Mouse (Mus musculus): ENCODE measurements around the gene Clint1.
A peak's percentile ranks its signal among the peaks of the same experiment; 100 is the strongest.

Clint1 gene

GRCm38 (mm10) chr11:45851516-45852123, at the start of gene Clint1:
TSS of gene Clint1 (plus strand) at chr11:45852051.
- peak; percentile 60 to 83 for DNase-seq (ENCODE audit: low spot score in 2 of 2)

GRCm38 (mm10) chr11:45804068-45804467, 47.8 kb upstream of the Clint1 start:
- no peak for DNase-seq (ENCODE audit: low spot score in 2 of 2)

GRCm38 (mm10) chr11:45805312-45805772, 46.5 kb upstream of the Clint1 start:
- DNase-seq (ENCODE audit: low spot score in 2 of 2) = no peak

GRCm38 (mm10) chr11:45805810-45806209, 46.0 kb upstream of the Clint1 start:
- no peak for DNase-seq (ENCODE audit: low spot score in 2 of 2)

- no peak for DNase-seq (ENCODE audit: low spot score in 2 of 2)
Observed at GRCm38 (mm10) chr11:45806264-45806663, 45.6 kb upstream of the Clint1 start.

- DNase-seq (ENCODE audit: low spot score in 2 of 2) = no peak
Observed at GRCm38 (mm10) chr11:45806809-45807208, 45.0 kb upstream of the Clint1 start.

GRCm38 (mm10) chr11:45807820-45808219, 44.0 kb upstream of the Clint1 start:
- DNase-seq (ENCODE audit: low spot score in 2 of 2) = no peak

- DNase-seq (ENCODE audit: low spot score in 2 of 2) = no peak
Observed at GRCm38 (mm10) chr11:45809424-45809823, 42.4 kb upstream of the Clint1 start.

- DNase-seq (ENCODE audit: low spot score in 2 of 2) = no peak
Observed at GRCm38 (mm10) chr11:45810056-45810455, 41.8 kb upstream of the Clint1 start.

- DNase-seq (ENCODE audit: low spot score in 2 of 2) = no peak
Observed at GRCm38 (mm10) chr11:45810805-45811204, 41.0 kb upstream of the Clint1 start.

- peak in 1 of 2 experiments; percentile 14 for DNase-seq (ENCODE audit: low spot score in 2 of 2)
Observed at GRCm38 (mm10) chr11:45815603-45816002, 36.2 kb upstream of the Clint1 start.

- DNase-seq (ENCODE audit: low spot score in 2 of 2) = no peak
Observed at GRCm38 (mm10) chr11:45816712-45817111, 35.1 kb upstream of the Clint1 start.

GRCm38 (mm10) chr11:45817996-45818395, 33.9 kb upstream of the Clint1 start:
- DNase-seq (ENCODE audit: low spot score in 2 of 2) = no peak

GRCm38 (mm10) chr11:45820930-45821329, 30.9 kb upstream of the Clint1 start:
- DNase-seq (ENCODE audit: low spot score in 2 of 2) = no peak

- no peak for DNase-seq (ENCODE audit: low spot score in 2 of 2)
Observed at GRCm38 (mm10) chr11:45830112-45830511, 21.7 kb upstream of the Clint1 start.

- no peak for DNase-seq (ENCODE audit: low spot score in 2 of 2)
Observed at GRCm38 (mm10) chr11:45830743-45831310, 21.0 kb upstream of the Clint1 start.

- DNase-seq (ENCODE audit: low spot score in 2 of 2) = no peak
Observed at GRCm38 (mm10) chr11:45831476-45832143, 20.2 kb upstream of the Clint1 start.

- no peak for DNase-seq (ENCODE audit: low spot score in 2 of 2)
Observed at GRCm38 (mm10) chr11:45835625-45836255, 16.1 kb upstream of the Clint1 start.

- no peak for DNase-seq (ENCODE audit: low spot score in 2 of 2)
Observed at GRCm38 (mm10) chr11:45837257-45837817, 14.5 kb upstream of the Clint1 start.

GRCm38 (mm10) chr11:45838450-45838849, 13.4 kb upstream of the Clint1 start:
- no peak for DNase-seq (ENCODE audit: low spot score in 2 of 2)

GRCm38 (mm10) chr11:45840332-45840731, 11.5 kb upstream of the Clint1 start:
- no peak for DNase-seq (ENCODE audit: low spot score in 2 of 2)

- no peak for DNase-seq (ENCODE audit: low spot score in 2 of 2)
Observed at GRCm38 (mm10) chr11:45846008-45846407, 5.8 kb upstream of the Clint1 start.
